Mouse (Mus musculus) C2C12 (cell line): ENCODE results near the gene Arfgap3. TPM values are rescaled to one million over a fixed set of nuclear protein-coding genes. Genes with fewer than 3 reads are reported as not detected.

Source experiments
- H3K27me3 ChIP-seq: one replicate; pipeline ENCODE4 v1.6.1; 2011; ENCODE audit not compliant: control insufficient read depth, insufficient read depth, insufficient read length
- H3K36me3 ChIP-seq: one replicate; pipeline ENCODE4 v1.6.1; 2011; ENCODE audit not compliant: control insufficient read depth, insufficient read depth
- H3K4me3 ChIP-seq: one replicate; pipeline ENCODE4 v1.5.1; 2011; ENCODE audit warnings: mild to moderate bottlenecking, control low read depth; ENCODE audit not compliant: poor library complexity, insufficient read depth, severe bottlenecking
- H3K79me2 ChIP-seq: one replicate; pipeline ENCODE4 v1.6.1; 2011; ENCODE audit not compliant: control insufficient read depth, insufficient read depth
- H3K79me3 ChIP-seq: one replicate; pipeline ENCODE4 v1.6.1; 2011; ENCODE audit warnings: low read depth, control low read depth
- H3ac ChIP-seq: one replicate; pipeline ENCODE3; 2011; ENCODE audit warnings: low read depth; ENCODE audit not compliant: control insufficient read depth, insufficient read length
- CEBPB ChIP-seq: IDR thresholded peaks from one replicate; pipeline ENCODE4 v1.6.1; 2011; ENCODE audit warnings: low read depth, mild to moderate bottlenecking, control low read depth, moderate library complexity
- CTCF ChIP-seq: IDR thresholded peaks from one replicate; pipeline ENCODE4 v1.5.1; 2011; ENCODE audit not compliant: control insufficient read depth, insufficient read depth, insufficient read length
- FOSL1 ChIP-seq: IDR thresholded peaks from one replicate; pipeline ENCODE4 v1.8.0; 2011; ENCODE audit warnings: mild to moderate bottlenecking, low read length; ENCODE audit not compliant: poor library complexity, insufficient read depth, severe bottlenecking
- MAX ChIP-seq: IDR thresholded peaks from one replicate; pipeline ENCODE4 v1.6.1; 2011; ENCODE audit warnings: mild to moderate bottlenecking, control low read depth
- MYOD1 ChIP-seq: IDR thresholded peaks from one replicate; pipeline ENCODE4 v1.6.1; 2011; ENCODE audit warnings: low read depth; ENCODE audit not compliant: control insufficient read depth, insufficient read length
- MYOG ChIP-seq: IDR thresholded peaks from one replicate; pipeline ENCODE4 v1.6.1; 2011; ENCODE audit not compliant: control insufficient read depth, insufficient read length; ENCODE audit errors: extremely low read depth
- USF1 ChIP-seq: IDR thresholded peaks from one replicate; pipeline ENCODE4 v1.6.1; 2011; ENCODE audit warnings: low read depth, mild to moderate bottlenecking, control low read depth, moderate library complexity
- long read RNA-seq, 2 experiments: library from polyadenylated mRNA; unstranded; transcript quantifications; one replicate each; pipeline ENCODE4 v2.0.0; 2019 to 2020
- polyA plus RNA-seq: library from polyadenylated mRNA; unstranded; fragments of >200 nt; fragmentation: generic; extraction: Trizol; gene quantifications from one replicate; pipeline ENCODE4 v1.2.1, GENCODE M21; 2012; ENCODE audit warnings: missing spikeins

Gene Arfgap3
- 39.6 TPM for polyA plus RNA-seq
- long read RNA-seq, experiment 1, transcript Arfgap3-201 (16 exons, 2,619 nt) = major isoform, 22 of 83 reads
- long read RNA-seq, experiment 1, partial matches to known transcripts = 8 of 83 reads
- long read RNA-seq, experiment 1, other reads (novel, unspliced or antisense) = 50 of 83 reads
- long read RNA-seq, experiment 2, transcript Arfgap3-202 (16 exons, 2,461 nt) = minor isoform, 27 of 265 reads
- long read RNA-seq, experiment 2, transcript Arfgap3-201 (16 exons, 2,619 nt) = major isoform, 69 of 265 reads
- long read RNA-seq, experiment 2, partial matches to known transcripts = 9 of 265 reads
- long read RNA-seq, experiment 2, other reads (novel, unspliced or antisense) = 160 of 265 reads

DNA sequence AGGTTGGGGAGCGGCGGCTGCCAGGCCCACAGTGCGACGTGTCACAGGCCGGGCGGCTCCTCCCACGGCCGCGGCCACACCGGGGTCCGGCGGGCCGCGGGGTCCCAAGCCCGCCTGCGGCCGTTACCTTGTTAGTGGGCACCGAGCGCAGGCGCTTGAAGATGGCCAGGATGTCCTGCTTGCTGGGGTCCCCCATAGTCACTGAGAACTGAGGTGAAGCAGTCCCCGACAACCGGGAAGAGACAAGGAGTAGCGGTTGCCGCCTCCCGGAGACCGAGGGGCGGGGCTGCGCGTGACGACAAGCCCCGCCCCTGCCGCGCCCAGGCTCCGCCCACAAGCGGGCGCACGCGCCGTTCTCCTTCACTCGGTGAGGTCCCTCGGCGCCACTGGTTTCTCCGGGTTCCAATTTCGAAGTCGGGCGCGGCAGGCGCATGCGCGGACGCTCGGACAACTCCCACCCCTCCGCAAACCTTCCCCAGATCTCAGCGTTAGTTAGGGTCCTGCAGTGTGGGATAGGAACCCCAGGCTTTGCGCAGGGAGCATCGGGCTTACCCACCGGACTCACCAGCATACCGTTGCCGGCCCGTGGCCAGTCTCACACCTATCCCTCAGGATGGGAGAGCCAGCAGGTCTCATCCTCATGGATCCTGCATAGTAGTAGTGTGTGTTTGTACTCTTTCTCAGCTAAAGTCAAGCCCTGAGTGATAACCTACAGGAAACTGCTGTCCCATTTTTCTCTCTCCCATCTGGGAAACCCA is at the start of gene Arfgap3:
TSS of gene Arfgap3 (minus strand) at position 294 of the 758 bp plus-strand sequence.
- Histone ChIP-seq H3K27me3 (no peaks in the 10 kb centered on the region), H3K79me2 (peaks cover 37% of the 10 kb centered on the region), H3K36me3 (peaks cover 16% of the 10 kb centered on the region), H3ac (peak within 1 kb of the TSS; percentile 82), H3K4me3 (peak within 1 kb of the TSS; percentile 65), H3K79me3 (peaks cover 15% of the 10 kb centered on the region)
- TF ChIP-seq USF1 (peak; percentile 32), CTCF (no peak), MYOG (no peak), CEBPB (no peak), MAX (peak; percentile 91), MYOD1 (no peak), FOSL1 (no peak)

DNA sequence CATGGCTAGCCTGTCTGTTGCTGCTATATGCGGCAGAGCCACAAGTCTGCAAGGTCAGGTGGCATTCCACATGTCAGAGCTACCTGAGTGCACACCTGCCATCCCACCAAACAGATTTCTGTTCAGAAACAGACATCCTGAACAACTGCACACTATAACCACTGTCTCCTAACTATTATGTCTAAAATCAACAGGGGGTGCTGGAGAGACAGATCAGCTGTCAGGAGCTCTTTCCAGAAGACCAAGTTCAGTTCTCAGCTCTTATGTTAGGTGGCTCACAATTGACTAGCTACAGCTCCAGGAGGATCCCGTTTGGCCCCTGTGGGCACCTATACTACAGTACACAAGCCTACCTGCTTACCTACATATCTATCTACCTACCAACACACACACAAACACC is 42.7 kb upstream of the Arfgap3 start:
- H3K79me3 ChIP-seq = peaks cover 21% of the 10 kb centered on the region
- no peak for TF ChIP-seq FOSL1
- TF ChIP-seq MAX = no peak
- no peak for TF ChIP-seq CTCF
- no peak for TF ChIP-seq CEBPB
- TF ChIP-seq MYOD1 = no peak
- TF ChIP-seq USF1 = no peak
- TF ChIP-seq MYOG = no peak
- peaks cover 87% of the 10 kb centered on the region for H3K36me3 ChIP-seq
- H3ac ChIP-seq = no peak overlapping the region
- no peak overlapping the region for H3K4me3 ChIP-seq
- peaks cover 63% of the 10 kb centered on the region for H3K79me2 ChIP-seq
- H3K27me3 ChIP-seq = no peaks in the 10 kb centered on the region

DNA sequence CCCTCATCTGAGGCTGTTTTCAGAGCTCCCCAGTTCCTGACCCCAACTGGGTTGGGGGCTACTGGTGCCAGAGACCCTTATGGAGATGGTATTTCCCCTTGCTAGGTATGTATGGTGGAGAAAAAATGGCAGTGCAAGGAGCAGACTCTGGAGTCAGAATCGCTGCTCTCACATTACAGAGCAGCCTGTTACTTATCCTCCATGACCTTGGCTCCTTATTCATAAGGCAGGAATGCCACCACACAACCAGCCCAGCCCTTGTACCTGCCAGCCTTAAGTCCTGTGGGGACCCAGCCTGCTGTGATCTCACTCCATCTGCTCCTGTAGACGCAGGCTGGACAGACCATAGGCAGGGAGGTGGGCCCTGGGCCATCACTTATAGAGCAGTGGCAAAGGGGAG is 37.9 kb upstream of the Arfgap3 start:
- no peak overlapping the region for H3ac ChIP-seq
- peaks cover 2% of the 10 kb centered on the region for H3K79me3 ChIP-seq
- peaks cover 100% of the 10 kb centered on the region for H3K36me3 ChIP-seq
- no peak overlapping the region for H3K4me3 ChIP-seq
- peaks cover 15% of the 10 kb centered on the region for H3K79me2 ChIP-seq
- no peaks in the 10 kb centered on the region for H3K27me3 ChIP-seq
- no peak for TF ChIP-seq MYOD1
- no peak for TF ChIP-seq MAX
- no peak for TF ChIP-seq USF1
- no peak for TF ChIP-seq CTCF
- TF ChIP-seq CEBPB = no peak

DNA sequence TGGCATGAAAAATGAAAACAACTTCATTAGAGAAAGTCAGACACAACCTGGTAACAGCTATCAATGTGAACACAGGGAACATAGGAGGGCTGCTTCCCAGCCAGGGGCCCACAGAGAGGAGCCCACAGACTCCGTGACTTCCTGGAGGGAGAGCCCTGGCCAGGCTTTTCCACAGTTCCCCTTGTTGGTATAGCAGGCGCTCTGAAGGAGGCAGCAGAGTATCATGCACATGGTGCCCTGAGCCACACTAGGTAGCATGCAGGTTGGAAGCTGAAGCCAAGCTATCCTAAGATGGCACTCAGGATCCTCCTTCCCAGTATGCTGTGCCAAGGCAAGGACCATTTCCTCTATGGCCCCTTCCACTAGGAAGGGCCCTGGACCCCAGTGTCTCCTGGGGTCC is 33.6 kb upstream of the Arfgap3 start:
- H3K36me3 ChIP-seq = peaks cover 94% of the 10 kb centered on the region

DNA sequence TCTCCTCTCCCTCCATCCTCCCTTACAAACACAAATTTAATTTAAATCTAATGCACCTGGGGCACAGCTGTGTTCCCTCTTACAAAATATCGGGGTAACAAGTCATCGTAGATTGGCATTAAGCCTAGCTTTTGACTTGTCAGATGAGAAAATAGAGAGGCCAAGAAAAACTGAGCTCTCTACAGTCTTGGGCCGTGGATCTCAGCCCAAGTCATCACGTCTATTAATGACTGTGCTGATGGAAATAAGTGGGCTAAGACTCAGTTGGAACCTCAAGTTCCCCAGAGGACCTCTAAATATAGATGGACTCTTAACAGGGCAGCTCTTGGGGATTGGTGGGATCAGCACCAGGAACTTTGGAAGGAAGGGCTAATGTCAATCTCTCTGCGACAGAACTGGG is 33.1 kb upstream of the Arfgap3 start:
- no peaks in the 10 kb centered on the region for H3K27me3 ChIP-seq
- peaks cover 94% of the 10 kb centered on the region for H3K36me3 ChIP-seq
- H3K79me3 ChIP-seq = no peaks in the 10 kb centered on the region

More for the DNA sequence above, 33.6 kb upstream of the Arfgap3 start:
- no peaks in the 10 kb centered on the region for H3K79me3 ChIP-seq
- H3K4me3 ChIP-seq = no peak overlapping the region
- H3K79me2 ChIP-seq = no peaks in the 10 kb centered on the region
- H3ac ChIP-seq = no peak overlapping the region
- TF ChIP-seq FOSL1 = no peak
- TF ChIP-seq CTCF = peak; percentile 1
- no peaks in the 10 kb centered on the region for H3K27me3 ChIP-seq

More for the DNA sequence above, 33.1 kb upstream of the Arfgap3 start:
- TF ChIP-seq USF1 (no peak), FOSL1 (no peak), MAX (no peak), MYOG (no peak), MYOD1 (no peak), CTCF (no peak), CEBPB (no peak)
- Histone ChIP-seq H3K79me2 (no peaks in the 10 kb centered on the region), H3ac (no peak overlapping the region), H3K4me3 (no peak overlapping the region)
